Mouse (Mus musculus) spleen, postnatal 10 days (tissue): ENCODE measurements around the gene Fto.

Experiments
- DNase-seq, 2 experiments: peaks; one replicate each; pipeline ENCODE4 v3.0.0; 2021 to 2022; ENCODE audit warnings: low spot score in 2 of 2

Fto gene

GRCm38 (mm10) chr8:91611723-91612362 lies 298.5 kb downstream of the Fto start:
- no peak for DNase-seq

GRCm38 (mm10) chr8:91612387-91613130 lies 299.2 kb downstream of the Fto start:
- no peak for DNase-seq

GRCm38 (mm10) chr8:91613603-91614002 lies 300.3 kb downstream of the Fto start:
- DNase-seq, result no peak

- no peak for DNase-seq
Measured at GRCm38 (mm10) chr8:91615196-91615595, 301.9 kb downstream of the Fto start.

- no peak for DNase-seq
Measured at GRCm38 (mm10) chr8:91615781-91616683, 302.7 kb downstream of the Fto start.

GRCm38 (mm10) chr8:91617772-91618171 lies 304.4 kb downstream of the Fto start:
- DNase-seq, result no peak

- DNase-seq, result no peak
Measured at GRCm38 (mm10) chr8:91622757-91623156, 309.4 kb downstream of the Fto start.

- no peak for DNase-seq
Measured at GRCm38 (mm10) chr8:91625686-91626558, 312.6 kb downstream of the Fto start.

- DNase-seq, result no peak
Measured at GRCm38 (mm10) chr8:91629594-91629993, 316.3 kb downstream of the Fto start.

- DNase-seq, result no peak
Measured at GRCm38 (mm10) chr8:91630320-91631033, 317.2 kb downstream of the Fto start.

- no peak for DNase-seq
Measured at GRCm38 (mm10) chr8:91632411-91632810, 319.1 kb downstream of the Fto start.

GRCm38 (mm10) chr8:91635406-91635805 lies 322.1 kb downstream of the Fto start:
- no peak for DNase-seq

- no peak for DNase-seq
Measured at GRCm38 (mm10) chr8:91636887-91637286, 323.6 kb downstream of the Fto start.

GRCm38 (mm10) chr8:91637684-91638083 lies 324.4 kb downstream of the Fto start:
- DNase-seq, result no peak

GRCm38 (mm10) chr8:91638256-91638655 lies 324.9 kb downstream of the Fto start:
- DNase-seq, result no peak

GRCm38 (mm10) chr8:91640471-91640870 lies 327.1 kb downstream of the Fto start:
- DNase-seq, result no peak

GRCm38 (mm10) chr8:91645484-91645883 lies 332.2 kb downstream of the Fto start:
- DNase-seq, result no peak

GRCm38 (mm10) chr8:91647959-91648358 lies 334.6 kb downstream of the Fto start:
- DNase-seq, result no peak

GRCm38 (mm10) chr8:91648776-91649175 lies 335.5 kb downstream of the Fto start:
- DNase-seq, result no peak

- DNase-seq, result no peak
Measured at GRCm38 (mm10) chr8:91653561-91653960, 340.2 kb downstream of the Fto start.

- no peak for DNase-seq
Measured at GRCm38 (mm10) chr8:91657381-91657780, 344.1 kb downstream of the Fto start.
